Mouse (Mus musculus): ENCODE data around the gene Rtraf. TPM values are rescaled to one million over a fixed set of nuclear protein-coding genes. Genes with fewer than 3 reads are reported as not detected.

The Rtraf gene
- polyA plus RNA-seq, 1 experiment, result 15.5 TPM

DNA sequence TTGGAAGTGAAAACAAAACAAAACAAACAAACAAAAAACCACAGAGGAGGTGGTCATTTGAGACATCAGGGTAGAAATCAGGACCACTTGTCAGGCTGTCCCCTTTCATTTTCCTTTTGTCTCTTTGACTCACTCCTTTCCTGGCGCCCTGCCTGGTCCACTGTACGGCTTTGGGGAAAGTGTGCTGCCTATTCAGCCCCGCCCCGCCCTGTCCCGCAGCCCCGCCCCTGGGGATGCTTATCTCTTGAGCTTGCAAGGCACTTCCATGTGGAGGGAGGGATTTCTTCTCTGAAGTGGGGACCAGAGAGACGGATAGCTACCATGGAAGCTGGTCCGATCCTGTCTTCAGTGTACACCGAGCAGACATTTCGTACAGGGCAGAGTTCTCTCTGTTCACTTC, 20.0 kb downstream of the Rtraf start:
- Histone ChIP-seq H3K4me1 (ENCODE audit: control insufficient read depth) (peaks cover 10% of the 10 kb centered on the region), H3K4me3 (replicated peaks) (no peak overlapping the region), H3K9me3 (ENCODE audit: control insufficient read depth, low read length) (no peaks in the 10 kb centered on the region), H3K36me3 (ENCODE audit: control insufficient read depth) (peaks cover under 1% of the 10 kb centered on the region; the same call in 1 of the 2 replicates), H3K27me3 (ENCODE audit: control insufficient read depth) (no peaks in the 10 kb centered on the region)
- TF ChIP-seq GATA1 (IDR thresholded peaks at IDR 0.05; ENCODE audit: low read length) (no peak), TAL1 (IDR thresholded peaks at IDR 0.05; ENCODE audit: low read length) (no peak)

GRCm38 (mm10) chr14:19803222-19803621, 20.4 kb downstream of the Rtraf start:
- Histone ChIP-seq H3K36me3 (ENCODE audit: control insufficient read depth) (peaks cover 4% of the 10 kb centered on the region; the same call in 1 of the 2 replicates), H3K4me1 (ENCODE audit: control insufficient read depth) (peaks cover 10% of the 10 kb centered on the region), H3K9me3 (ENCODE audit: control insufficient read depth, low read length) (no peaks in the 10 kb centered on the region), H3K27me3 (ENCODE audit: control insufficient read depth) (no peaks in the 10 kb centered on the region), H3K4me3 (replicated peaks) (no peak overlapping the region)
- TF ChIP-seq TAL1 (IDR thresholded peaks at IDR 0.05; ENCODE audit: low read length) (no peak), GATA1 (IDR thresholded peaks at IDR 0.05; ENCODE audit: low read length) (no peak)

DNA sequence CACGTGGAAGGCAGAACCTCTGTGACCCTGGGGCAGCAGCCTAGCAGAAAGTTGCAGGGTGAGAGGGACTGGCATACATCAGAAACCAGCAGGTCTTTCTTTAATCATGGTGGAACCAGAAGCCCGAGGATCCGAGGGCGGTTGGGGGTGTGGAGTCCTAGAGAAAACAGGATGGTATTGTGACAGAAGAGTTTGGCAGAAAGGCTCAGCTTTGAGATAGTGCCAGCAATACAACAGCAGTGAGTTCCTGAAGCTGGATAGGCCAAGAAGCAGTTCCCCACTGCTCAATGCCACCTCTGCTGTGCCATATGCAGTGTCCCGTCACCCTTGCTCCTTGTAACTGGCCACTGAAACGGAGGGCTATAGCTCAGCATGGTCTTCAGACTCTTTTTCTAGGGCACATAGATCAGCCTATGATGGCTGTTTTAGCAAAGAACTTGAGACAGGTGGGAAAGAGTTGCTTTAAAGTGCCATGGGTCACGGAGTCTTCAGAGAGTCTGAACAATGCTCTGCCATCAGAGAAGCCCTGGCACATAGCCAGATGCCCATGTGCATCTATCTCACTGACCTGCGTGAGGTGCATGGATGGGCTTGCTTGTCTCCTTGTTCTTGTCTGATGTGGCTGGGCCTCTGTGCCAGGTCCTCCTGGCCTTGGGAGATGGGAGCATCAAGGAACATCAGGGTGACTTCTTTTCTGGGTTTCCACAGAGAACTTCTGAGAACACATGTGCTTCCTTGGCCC, 22.0 kb downstream of the Rtraf start:
- Histone ChIP-seq H3K9me3 (ENCODE audit: control insufficient read depth, low read length) (no peaks in the 10 kb centered on the region), H3K4me3 (replicated peaks) (no peak overlapping the region), H3K36me3 (ENCODE audit: control insufficient read depth) (peaks cover 4% of the 10 kb centered on the region; the same call in 1 of the 2 replicates), H3K4me1 (ENCODE audit: control insufficient read depth) (peaks cover 17% of the 10 kb centered on the region), H3K27me3 (ENCODE audit: control insufficient read depth) (no peaks in the 10 kb centered on the region)
- TF ChIP-seq GATA1 (IDR thresholded peaks at IDR 0.05; ENCODE audit: low read length) (no peak), TAL1 (IDR thresholded peaks at IDR 0.05; ENCODE audit: low read length) (no peak)

DNA sequence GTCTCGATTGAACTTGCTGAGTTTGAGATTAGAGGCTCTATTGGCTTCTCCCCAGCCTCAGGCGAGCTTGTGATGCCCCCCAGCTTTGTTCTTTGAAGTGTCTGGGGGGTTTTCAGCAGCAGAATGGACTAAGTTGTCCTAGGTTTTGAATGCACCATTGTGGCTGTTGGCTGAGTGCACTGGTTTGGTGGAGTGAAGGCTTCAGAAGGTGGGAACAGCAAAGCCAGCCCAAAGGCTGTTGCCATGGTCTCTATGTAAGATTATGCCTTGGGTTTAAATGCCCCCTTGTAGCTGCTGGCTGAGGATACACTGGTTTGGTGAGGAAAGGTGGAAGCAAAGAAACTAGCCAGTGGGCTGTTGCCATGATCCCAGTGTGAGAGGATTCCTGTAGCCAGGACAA, 23.1 kb downstream of the Rtraf start:
- TF ChIP-seq TAL1 (IDR thresholded peaks at IDR 0.05; ENCODE audit: low read length) (no peak), GATA1 (IDR thresholded peaks at IDR 0.05; ENCODE audit: low read length) (no peak)
- no peaks in the 10 kb centered on the region for H3K27me3 ChIP-seq (ENCODE audit: control insufficient read depth)
- H3K9me3 ChIP-seq (ENCODE audit: control insufficient read depth, low read length), result no peaks in the 10 kb centered on the region
- no peak overlapping the region for H3K4me3 ChIP-seq (replicated peaks)
- peaks cover 4% of the 10 kb centered on the region; the same call in 1 of the 2 replicates for H3K36me3 ChIP-seq (ENCODE audit: control insufficient read depth)
- H3K4me1 ChIP-seq (ENCODE audit: control insufficient read depth), result peaks cover 23% of the 10 kb centered on the region

DNA sequence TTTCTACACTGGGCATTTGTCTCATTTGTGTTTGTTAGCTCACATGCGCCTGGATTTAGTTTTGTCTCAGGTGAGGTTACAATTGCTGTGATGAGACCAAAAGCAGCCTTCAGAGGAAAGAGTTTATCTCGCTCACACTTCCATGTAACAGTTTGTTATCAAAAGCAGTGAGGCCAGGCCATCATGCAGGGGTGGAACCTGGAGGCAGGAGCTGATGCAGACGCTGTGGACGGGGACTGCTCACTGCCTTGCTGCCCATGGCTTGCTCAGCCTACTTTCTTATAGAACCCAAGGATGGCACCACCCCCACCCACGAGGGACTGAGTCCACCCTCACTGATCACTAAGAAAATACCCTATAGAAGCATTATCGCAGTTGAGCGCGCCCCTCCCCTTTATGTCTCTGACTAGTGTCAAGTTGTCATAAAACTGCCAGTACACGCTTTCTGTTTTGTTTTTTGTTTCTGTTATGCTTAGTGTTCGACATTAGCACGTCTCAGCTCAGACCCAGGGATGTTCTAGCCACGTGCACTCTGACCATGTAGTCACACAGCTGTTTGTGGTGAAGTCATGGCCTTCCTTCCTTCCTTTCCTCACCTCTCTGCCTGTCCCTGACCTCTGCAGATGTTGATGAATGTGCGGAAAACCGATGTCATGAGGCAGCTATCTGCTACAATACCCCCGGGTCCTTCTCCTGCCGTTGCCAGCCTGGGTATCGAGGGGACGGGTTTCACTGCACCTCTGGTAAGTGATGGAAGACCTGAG, 26.9 kb downstream of the Rtraf start:
- H3K4me1 ChIP-seq (ENCODE audit: control insufficient read depth), result peaks cover 13% of the 10 kb centered on the region
- H3K9me3 ChIP-seq (ENCODE audit: control insufficient read depth, low read length), result no peaks in the 10 kb centered on the region
- H3K36me3 ChIP-seq (ENCODE audit: control insufficient read depth), result peaks cover 4% of the 10 kb centered on the region; the same call in 1 of the 2 replicates
- no peak overlapping the region for H3K4me3 ChIP-seq (replicated peaks)
- TF ChIP-seq TAL1 (IDR thresholded peaks at IDR 0.05; ENCODE audit: low read length) (no peak), GATA1 (IDR thresholded peaks at IDR 0.05; ENCODE audit: low read length) (no peak)
- H3K27me3 ChIP-seq (ENCODE audit: control insufficient read depth), result no peaks in the 10 kb centered on the region

DNA sequence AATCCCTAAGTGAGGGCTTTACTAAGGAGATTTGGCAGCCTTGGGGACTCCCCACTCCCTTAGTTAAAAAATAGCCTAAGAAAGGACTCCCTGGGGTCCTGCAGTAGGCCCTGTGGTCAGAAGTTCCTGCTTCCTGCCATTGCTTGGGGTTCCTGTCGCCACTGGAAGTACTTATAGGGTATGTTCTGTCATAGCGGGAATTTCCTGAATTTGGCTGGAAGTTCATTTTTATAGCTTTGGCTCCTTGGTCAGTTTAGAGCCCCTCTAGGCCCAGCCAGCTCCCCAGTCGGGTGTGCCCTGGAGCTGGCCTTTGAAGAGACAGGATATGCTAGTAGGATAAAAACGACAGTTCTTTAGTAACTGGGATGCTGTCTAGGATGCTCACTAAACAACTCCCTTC, 28.7 kb downstream of the Rtraf start:
- peaks cover 4% of the 10 kb centered on the region; the same call in 1 of the 2 replicates for H3K36me3 ChIP-seq (ENCODE audit: control insufficient read depth)
- H3K4me3 ChIP-seq (replicated peaks), result no peak overlapping the region
- TF ChIP-seq TAL1 (IDR thresholded peaks at IDR 0.05; ENCODE audit: low read length) (no peak), GATA1 (IDR thresholded peaks at IDR 0.05; ENCODE audit: low read length) (no peak)
- no peaks in the 10 kb centered on the region for H3K9me3 ChIP-seq (ENCODE audit: control insufficient read depth, low read length)
- peaks cover 13% of the 10 kb centered on the region for H3K4me1 ChIP-seq (ENCODE audit: control insufficient read depth)
- no peaks in the 10 kb centered on the region for H3K27me3 ChIP-seq (ENCODE audit: control insufficient read depth)

GRCm38 (mm10) chr14:19788443-19788842, 35.2 kb downstream of the Rtraf start:
- no peak for TF ChIP-seq GATA1 (IDR thresholded peaks at IDR 0.05; ENCODE audit: low read length)
- TF ChIP-seq TAL1 (IDR thresholded peaks at IDR 0.05; ENCODE audit: low read length), result no peak
- Histone ChIP-seq H3K27me3 (ENCODE audit: control insufficient read depth) (no peaks in the 10 kb centered on the region), H3K9me3 (ENCODE audit: control insufficient read depth, low read length) (no peaks in the 10 kb centered on the region)

GRCm38 (mm10) chr14:19785797-19786588, 37.6 kb downstream of the Rtraf start:
- Histone ChIP-seq H3K36me3 (ENCODE audit: control insufficient read depth) (no peaks in the 10 kb centered on the region), H3K9me3 (ENCODE audit: control insufficient read depth, low read length) (no peaks in the 10 kb centered on the region), H3K4me3 (replicated peaks) (no peak overlapping the region), H3K4me1 (ENCODE audit: control insufficient read depth) (no peaks in the 10 kb centered on the region), H3K27me3 (ENCODE audit: control insufficient read depth) (no peaks in the 10 kb centered on the region)
- TF ChIP-seq GATA1 (IDR thresholded peaks at IDR 0.05; ENCODE audit: low read length), result no peak
- no peak for TF ChIP-seq TAL1 (IDR thresholded peaks at IDR 0.05; ENCODE audit: low read length)

More at GRCm38 (mm10) chr14:19788443-19788842, 35.2 kb downstream of the Rtraf start:
- H3K4me1 ChIP-seq (ENCODE audit: control insufficient read depth), result no peaks in the 10 kb centered on the region
- no peaks in the 10 kb centered on the region for H3K36me3 ChIP-seq (ENCODE audit: control insufficient read depth)
- no peak overlapping the region for H3K4me3 ChIP-seq (replicated peaks)
